Mouse (Mus musculus): ENCODE data around the gene Arhgap42. TPM values are rescaled to one million over a fixed set of nuclear protein-coding genes. Genes with fewer than 3 reads are reported as not detected.
A peak's percentile ranks its signal among the peaks of the same experiment; 100 is the strongest.

The Arhgap42 gene
- total RNA-seq, 2 experiments from 2014 or later: 4.8 to 5.3 TPM

DNA sequence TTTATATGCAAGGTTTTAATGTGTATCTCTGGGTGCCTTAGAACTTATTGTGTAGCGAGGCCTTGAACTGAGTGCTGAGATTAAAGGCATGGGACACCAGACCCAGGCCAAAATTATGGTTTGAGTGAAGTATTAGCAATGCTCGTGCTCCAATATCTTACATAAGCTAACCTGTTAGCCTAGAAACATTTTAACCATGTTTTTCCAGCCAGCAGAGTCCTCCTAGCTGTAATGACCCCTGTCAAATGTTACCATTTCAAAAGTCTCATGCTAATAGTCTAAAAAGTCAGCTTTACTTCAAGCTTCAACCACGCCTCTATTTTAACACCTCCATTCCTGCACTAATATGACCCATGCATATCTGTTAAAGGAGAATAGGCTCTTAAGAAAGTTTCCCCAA is 84.3 kb downstream of the Arhgap42 start:
- intact Hi-C loops (cut with DNase I): no loop called here
- no peak for DNase-seq

DNA sequence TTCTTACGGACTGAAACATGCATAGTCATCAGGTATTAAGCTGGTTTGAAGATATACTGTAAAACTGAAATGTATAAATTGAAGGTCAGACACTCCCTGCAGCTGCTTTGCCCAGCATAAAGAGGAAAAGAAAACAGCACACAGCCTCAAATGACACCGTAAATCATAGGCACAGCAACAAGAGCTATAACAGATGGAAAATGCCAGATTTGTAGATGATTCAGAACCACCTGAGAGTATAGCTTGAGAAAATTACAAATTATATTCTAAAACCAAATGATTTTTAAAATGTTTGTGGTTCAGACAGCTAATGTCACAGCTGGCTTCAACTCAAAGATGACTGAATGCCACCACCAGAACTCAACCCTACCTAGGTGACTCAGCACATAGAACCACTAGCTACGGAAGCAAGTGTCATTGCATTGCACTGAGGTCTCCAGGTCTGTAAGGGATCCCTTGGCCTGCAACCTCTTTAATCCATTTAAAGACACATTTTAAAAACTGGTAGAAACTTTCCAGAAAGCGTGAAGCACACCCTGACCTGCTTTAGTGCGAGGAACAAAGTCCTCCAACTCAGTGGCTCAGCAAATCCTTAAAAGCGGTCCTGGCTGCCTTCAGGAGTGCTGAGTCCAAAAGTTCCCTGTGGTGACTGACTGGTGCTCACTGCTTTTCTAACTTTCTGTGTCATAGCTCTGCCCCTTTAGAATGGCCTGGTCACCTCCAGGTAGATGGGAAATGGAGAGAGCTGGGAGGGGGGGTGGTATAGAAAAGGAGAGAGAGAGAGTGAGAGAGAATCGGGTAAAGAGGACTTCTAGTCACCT is 94.4 kb downstream of the Arhgap42 start:
- DNase-seq: no peak
- intact Hi-C loops (cut with DNase I): no loop called here

DNA sequence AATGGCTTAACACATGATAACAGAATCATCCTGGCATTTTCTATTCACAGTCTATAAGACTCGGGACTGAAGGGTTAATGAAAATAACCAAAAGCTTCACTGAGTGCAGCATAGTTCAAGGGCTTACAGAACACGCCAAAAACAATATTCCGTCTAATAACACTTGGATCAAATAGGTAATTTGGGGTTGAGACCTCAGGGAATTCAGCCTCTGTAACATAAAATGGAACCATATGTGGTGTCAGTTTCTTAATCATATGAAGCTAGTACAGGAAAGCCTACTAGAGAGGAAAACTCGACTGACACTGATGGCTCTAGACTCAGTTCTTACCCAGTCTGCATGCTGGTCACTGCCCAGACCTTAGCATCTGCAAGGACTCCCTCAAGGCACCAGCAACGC is 95.8 kb downstream of the Arhgap42 start:
- intact Hi-C loops (cut with DNase I): no loop called here
- no peak for DNase-seq

DNA sequence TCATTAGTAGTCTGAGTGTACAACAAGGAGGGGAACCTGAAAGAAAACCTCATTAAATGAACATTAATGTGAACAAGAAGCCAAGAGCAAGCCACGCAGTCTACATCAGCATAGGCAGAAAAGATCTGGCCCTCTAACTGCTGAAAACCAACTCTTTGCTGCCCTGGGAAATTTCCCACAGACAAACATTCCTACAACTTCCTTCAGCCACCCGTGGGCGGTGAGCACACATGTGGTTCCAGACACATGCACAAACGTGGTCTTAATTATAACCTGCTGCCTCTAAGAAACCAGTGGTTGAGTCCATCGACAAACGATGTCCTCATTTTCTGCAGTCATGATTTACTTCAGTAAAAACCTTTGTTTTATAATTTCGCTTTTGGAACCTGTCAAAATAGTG is 96.3 kb downstream of the Arhgap42 start:
- DNase-seq: no peak
- intact Hi-C loops (cut with DNase I): no loop called here

GRCm38 (mm10) chr9:9142144-9142543 is 96.8 kb downstream of the Arhgap42 start:
- intact Hi-C loops (cut with DNase I): no loop called here
- no peak for DNase-seq

DNA sequence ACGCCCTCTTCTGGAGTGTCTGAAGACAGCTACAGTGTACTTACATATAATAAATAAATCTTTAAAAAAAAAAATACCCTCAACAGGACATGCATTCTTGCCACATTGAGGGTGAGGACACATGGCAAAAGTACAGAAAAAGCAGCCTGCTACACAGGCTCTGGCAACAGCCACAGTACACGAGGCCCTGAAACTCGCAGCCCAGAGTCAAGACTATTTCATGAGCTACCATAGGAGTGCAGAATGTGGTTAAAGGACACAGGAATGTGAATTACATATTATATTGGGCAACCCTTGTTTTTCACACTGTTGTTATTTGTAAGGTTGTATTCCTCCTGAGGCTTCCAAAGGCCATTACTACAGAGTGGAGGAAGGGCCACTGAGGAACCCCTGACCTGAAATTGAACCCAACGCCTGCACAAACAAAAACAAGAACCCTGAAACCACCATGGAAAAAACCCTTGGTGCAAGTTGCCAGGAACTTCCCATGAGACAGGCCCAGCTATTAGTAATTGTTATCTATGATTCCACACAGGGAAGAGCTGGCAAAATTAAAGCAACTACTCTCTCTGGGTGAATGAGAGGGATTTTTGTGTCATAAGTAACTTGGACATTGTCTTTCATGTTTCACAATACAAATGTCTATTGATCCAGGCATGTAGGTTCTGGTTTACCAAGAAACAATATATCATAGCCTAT is 109.8 kb downstream of the Arhgap42 start:
- intact Hi-C loops (cut with DNase I): no loop called here
- peak; percentile 40 to 66 for DNase-seq

- DNase-seq: no peak
- intact Hi-C loops (cut with DNase I): no loop called here
Observed at GRCm38 (mm10) chr9:9127041-9127755, 111.7 kb downstream of the Arhgap42 start.

DNA sequence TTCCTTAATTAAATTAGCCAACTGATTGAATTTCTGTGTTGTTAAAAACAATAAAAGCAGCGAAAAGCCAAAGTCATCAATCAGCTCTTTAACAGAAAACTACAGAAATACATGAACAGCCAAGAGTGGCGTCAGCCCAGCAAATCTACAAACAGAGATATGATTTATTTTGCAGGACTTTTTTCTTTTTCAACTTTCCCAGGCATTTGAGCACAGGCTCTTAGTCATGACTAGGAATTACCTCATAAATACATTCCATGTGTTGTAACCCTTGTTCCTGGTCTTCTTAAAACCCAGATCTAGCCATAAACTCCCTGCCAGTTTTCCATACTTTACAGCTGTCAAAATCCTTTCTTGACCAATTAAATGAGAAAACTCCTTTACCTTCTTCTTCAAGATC is 114.7 kb downstream of the Arhgap42 start:
- intact Hi-C loops (cut with DNase I): no loop called here
- no peak for DNase-seq

GRCm38 (mm10) chr9:9114266-9114665 is 124.6 kb downstream of the Arhgap42 start:
- DNase-seq: no peak
- intact Hi-C loops (cut with DNase I): no loop called here

GRCm38 (mm10) chr9:9113847-9114246 is 125.1 kb downstream of the Arhgap42 start:
- no peak for DNase-seq
- intact Hi-C loops (cut with DNase I): no loop called here

GRCm38 (mm10) chr9:9112921-9113320 is 126.0 kb downstream of the Arhgap42 start:
- peak in 1 of 2 experiments; percentile 17 for DNase-seq
- intact Hi-C loops (cut with DNase I): no loop called here

- intact Hi-C loops (cut with DNase I): no loop called here
- no peak for DNase-seq
Observed at GRCm38 (mm10) chr9:9107697-9108096, 131.2 kb downstream of the Arhgap42 start.

DNA sequence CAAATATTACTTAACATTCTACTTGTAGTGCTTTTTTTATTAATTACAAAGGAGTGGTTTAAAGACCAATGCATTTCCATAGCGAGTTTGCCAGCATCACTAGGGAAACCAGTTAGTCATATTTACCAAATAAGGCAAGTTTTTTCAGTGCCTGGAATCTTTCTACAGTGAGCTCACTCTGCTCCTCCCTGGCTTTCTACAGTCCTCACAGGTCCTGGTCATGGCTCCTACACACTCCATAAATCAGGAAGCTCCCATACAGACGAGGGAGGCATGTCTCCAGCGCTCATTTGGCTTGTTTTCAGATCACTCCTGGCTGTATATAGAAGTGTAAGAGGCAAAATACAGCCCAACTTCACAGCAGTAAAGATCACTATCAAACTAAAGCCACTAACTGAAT is 134.1 kb downstream of the Arhgap42 start:
- intact Hi-C loops (cut with DNase I): no loop called here

GRCm38 (mm10) chr9:9102158-9102514 is 136.8 kb downstream of the Arhgap42 start:
- intact Hi-C loops (cut with DNase I): no loop called here
- DNase-seq: no peak

More for the DNA sequence above, 134.1 kb downstream of the Arhgap42 start:
- no peak for DNase-seq

GRCm38 (mm10) chr9:9101482-9102157 is 137.3 kb downstream of the Arhgap42 start:
- intact Hi-C loops (cut with DNase I): no loop called here
- no peak for DNase-seq

GRCm38 (mm10) chr9:9101055-9101454 is 137.8 kb downstream of the Arhgap42 start:
- no peak for DNase-seq
- intact Hi-C loops (cut with DNase I): no loop called here

DNA sequence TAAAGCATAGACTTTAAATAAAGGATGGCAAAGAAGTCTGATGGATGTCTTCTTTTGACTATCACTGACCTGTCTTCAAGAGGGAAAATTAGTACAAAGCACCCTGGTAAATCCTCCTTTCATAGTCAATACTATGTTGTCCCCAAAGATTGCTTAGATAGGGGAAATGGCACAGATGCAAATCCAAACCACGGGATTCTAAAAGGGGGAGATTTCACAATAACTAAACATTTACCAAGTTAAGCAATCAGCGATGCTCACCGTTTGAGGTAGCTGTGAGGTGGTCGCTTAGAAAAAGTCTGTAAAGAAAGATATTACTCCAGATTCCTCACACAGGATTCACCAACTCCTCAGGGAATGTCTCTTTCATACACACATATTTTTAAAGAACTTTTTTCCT is 141.1 kb downstream of the Arhgap42 start:
- no peak for DNase-seq
- intact Hi-C loops (cut with DNase I): no loop called here

DNA sequence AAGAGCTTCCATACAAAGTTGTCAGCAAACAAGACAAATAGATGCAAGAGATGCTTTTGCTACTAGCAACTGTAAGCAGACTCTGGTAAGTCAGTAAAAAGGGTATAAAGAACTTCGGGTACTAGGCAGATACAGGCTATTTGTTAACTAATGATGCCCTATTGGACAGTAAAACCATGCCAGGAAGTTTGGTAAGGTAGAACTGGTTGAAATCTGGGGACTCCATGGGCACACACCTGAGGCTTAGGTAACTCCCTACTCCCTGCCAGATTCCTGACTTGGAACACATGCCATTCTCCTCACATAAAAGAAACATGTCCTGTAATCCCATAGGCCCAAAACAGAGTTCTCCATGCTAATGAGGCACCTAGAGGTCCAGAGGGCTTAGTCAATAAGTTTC is 142.1 kb downstream of the Arhgap42 start:
- no peak for DNase-seq
- intact Hi-C loops (cut with DNase I): no loop called here

DNA sequence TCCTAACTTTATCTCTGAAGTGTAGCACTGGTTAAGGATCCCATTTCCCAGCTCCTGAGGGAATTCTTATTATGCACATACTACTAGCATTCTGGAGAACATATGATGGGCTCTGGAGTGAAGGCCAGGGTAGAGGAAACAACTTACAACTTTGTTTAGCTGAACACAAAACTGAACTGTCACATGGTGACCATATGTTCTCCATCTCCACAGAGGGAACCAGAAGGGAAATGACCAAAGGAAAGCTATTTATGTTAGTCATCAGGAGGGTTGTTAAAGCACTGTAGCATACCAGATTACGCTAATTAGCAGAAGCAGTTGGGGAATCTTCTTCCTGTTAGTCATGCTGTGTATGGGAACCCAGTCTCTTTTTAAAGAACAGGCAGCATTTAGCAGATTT is 145.8 kb downstream of the Arhgap42 start:
- intact Hi-C loops (cut with DNase I): no loop called here
- DNase-seq: no peak

DNA sequence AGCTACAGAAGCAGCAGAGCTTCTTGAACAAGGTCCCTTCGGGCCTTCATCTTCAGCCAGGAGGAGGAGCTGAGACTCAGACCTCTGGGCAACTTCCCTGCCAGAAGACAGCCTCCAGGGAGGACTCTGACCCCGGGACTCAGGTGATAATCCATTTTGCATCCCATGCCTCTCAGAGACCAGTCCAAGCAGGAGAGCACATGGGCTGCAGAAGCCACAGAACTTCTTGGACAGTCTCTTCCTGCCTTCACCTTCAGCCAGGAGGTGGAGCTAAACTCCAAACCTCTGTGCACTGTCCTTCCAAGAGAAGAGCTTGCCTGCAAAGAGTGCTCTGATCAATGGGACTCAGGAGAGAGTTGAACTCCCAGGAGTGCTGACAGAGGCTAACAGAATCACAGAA is 155.5 kb downstream of the Arhgap42 start:
- DNase-seq: peak in 1 of 2 experiments; percentile 15

GRCm38 (mm10) chr9:9052920-9053319 is 186.0 kb downstream of the Arhgap42 start:
- no peak for DNase-seq
- intact Hi-C loops (cut with DNase I): no loop called here

More for the DNA sequence above, 155.5 kb downstream of the Arhgap42 start:
- intact Hi-C loops (cut with DNase I): no loop called here
